Mouse (Mus musculus) liver, embryonic 13.5 days (tissue): ENCODE results near the gene Blvrb. TPM values are rescaled to one million over a fixed set of nuclear protein-coding genes. Genes with fewer than 3 reads are reported as not detected.

Experiments
- ATAC-seq: fragments of 200-750 bp; cut with Nextera tagmentation; 2 replicates; pipeline ENCODE4 v1.8.0; 2017; ENCODE audit warnings: low read depth, mild to moderate bottlenecking, moderate number of reproducible peaks, moderate library complexity
- DNase-seq: peaks from one replicate; pipeline ENCODE4 v3.0.0; 2022
- H3K27ac ChIP-seq: fragments of 300-500 bp; sonication (generic); 2 replicates; pipeline ENCODE4 v1.5.1; 2015; ENCODE audit warnings: moderate library complexity, mild to moderate bottlenecking, inconsistent platforms
- H3K27me3 ChIP-seq: fragments of 300-500 bp; sonication (generic); 2 replicates; pipeline ENCODE4 v1.6.1; 2015; ENCODE audit warnings: mild to moderate bottlenecking, inconsistent platforms
- H3K36me3 ChIP-seq: fragments of 300-500 bp; sonication (generic); 2 replicates; pipeline ENCODE4 v1.6.1; 2015; ENCODE audit warnings: mild to moderate bottlenecking, inconsistent platforms
- H3K4me1 ChIP-seq: fragments of 300-500 bp; sonication (generic); replicated peaks from 2 replicates; pipeline ENCODE4 v1.6.1; 2015; ENCODE audit warnings: inconsistent platforms
- H3K4me2 ChIP-seq: fragments of 300-500 bp; sonication (generic); 2 replicates; pipeline ENCODE4 v1.6.1; 2015; ENCODE audit warnings: inconsistent platforms, mild to moderate bottlenecking, moderate library complexity
- H3K4me3 ChIP-seq: fragments of 300-500 bp; sonication (generic); replicated peaks from 2 replicates; pipeline ENCODE4 v1.5.1; 2015; ENCODE audit warnings: mild to moderate bottlenecking, inconsistent platforms
- H3K9ac ChIP-seq: fragments of 300-500 bp; sonication (generic); 2 replicates; pipeline ENCODE4 v1.6.1; 2015; ENCODE audit warnings: mild to moderate bottlenecking, inconsistent platforms
- H3K9me3 ChIP-seq: fragments of 300-500 bp; sonication (generic); replicated peaks from 2 replicates; pipeline ENCODE4 v1.6.1; 2016; ENCODE audit warnings: inconsistent platforms
- WGBS: fragments of 180-500 bp; shearing (Covaris S2); methylation state at CpG from one replicate; pipeline ENCODE4 v1.1.7; 2015; ENCODE audit not compliant: insufficient replicate concordance; 5-methylcytosine and 5-hydroxymethylcytosine counted together
- polyA plus RNA-seq: library from polyadenylated mRNA; unstranded; fragments of >200 nt; fragmentation: Nextera tagmentation; extraction: Ambion mirVana; gene quantifications from 2 replicates; pipeline ENCODE4 v1.2.1, GENCODE M21; 2015

The Blvrb gene
- polyA plus RNA-seq, 1 experiment from 2014 or later: 956 TPM

GRCm38 (mm10) chr7:27499036-27499435 is 51.3 kb downstream of the Blvrb start, which contains the start of gene Prx:
Prx (plus strand) TSS chr7:27499324.
- Histone ChIP-seq H3K4me3 (no peak within 1 kb of the TSS), H3K36me3 (no peaks in the 10 kb centered on the region), H3K27ac (no peak within 1 kb of the TSS), H3K27me3 (no peaks in the 10 kb centered on the region), H3K4me2 (no peak within 1 kb of the TSS), H3K9ac (no peak within 1 kb of the TSS), H3K4me1 (peaks cover 30% of the 10 kb centered on the region), H3K9me3 (no peaks in the 10 kb centered on the region)
- ATAC-seq (no peak), DNase-seq (no peak)
- 64% methylated on average over 3 of the region's 3 CpGs for WGBS

- DNase-seq (no peak), ATAC-seq (no peak)
- no peak overlapping the region for H3K9ac ChIP-seq
- H3K36me3 ChIP-seq: no peaks in the 10 kb centered on the region
- H3K4me3 ChIP-seq: no peak overlapping the region
- no peaks in the 10 kb centered on the region for H3K27me3 ChIP-seq
- no peaks in the 10 kb centered on the region for H3K9me3 ChIP-seq
- peaks cover 31% of the 10 kb centered on the region for H3K4me1 ChIP-seq
- 50% methylated on average over 4 of the region's 4 CpGs for WGBS
- H3K4me2 ChIP-seq: no peak overlapping the region
- no peak overlapping the region for H3K27ac ChIP-seq
Measured at GRCm38 (mm10) chr7:27501620-27502019, 53.8 kb downstream of the Blvrb start.

- Histone ChIP-seq H3K36me3 (no peaks in the 10 kb centered on the region), H3K4me3 (peak overlapping the region; percentile 69), H3K27me3 (no peaks in the 10 kb centered on the region), H3K9ac (peak overlapping the region; percentile 73), H3K4me2 (peak overlapping the region; percentile 87), H3K4me1 (peaks cover 36% of the 10 kb centered on the region), H3K9me3 (no peaks in the 10 kb centered on the region), H3K27ac (peak overlapping the region; percentile 99)
- ATAC-seq (no peak), DNase-seq (no peak)
- WGBS: 36% methylated on average over 9 of the region's 9 CpGs
Measured at GRCm38 (mm10) chr7:27506765-27507370, 59.1 kb downstream of the Blvrb start.

- Histone ChIP-seq H3K4me3 (peak overlapping the region; percentile 69), H3K36me3 (no peaks in the 10 kb centered on the region), H3K9me3 (no peaks in the 10 kb centered on the region), H3K27ac (peak overlapping the region; percentile 99), H3K9ac (peak overlapping the region; percentile 74), H3K27me3 (no peaks in the 10 kb centered on the region), H3K4me1 (peaks cover 32% of the 10 kb centered on the region), H3K4me2 (peak overlapping the region; percentile 87)
- WGBS: under 1% methylated on average over 54 of the region's 54 CpGs
- DNase-seq: peak; percentile 100
- peak; percentile 95 for ATAC-seq
Measured at GRCm38 (mm10) chr7:27507711-27508647, 60.2 kb downstream of the Blvrb start.

GRCm38 (mm10) chr7:27508648-27509005 is 60.8 kb downstream of the Blvrb start:
- Histone ChIP-seq H3K4me2 (peak overlapping the region; percentile 87), H3K9ac (peak overlapping the region; percentile 74), H3K4me1 (peaks cover 31% of the 10 kb centered on the region), H3K4me3 (peak overlapping the region; percentile 69), H3K27me3 (no peaks in the 10 kb centered on the region), H3K9me3 (no peaks in the 10 kb centered on the region), H3K36me3 (no peaks in the 10 kb centered on the region), H3K27ac (peak overlapping the region; percentile 99)
- WGBS: 16% methylated on average over 6 of the region's 6 CpGs
- peak; percentile 79 for ATAC-seq
- DNase-seq: peak; percentile 71

GRCm38 (mm10) chr7:27510809-27511208 is 63.0 kb downstream of the Blvrb start:
- Histone ChIP-seq H3K4me3 (no peak overlapping the region), H3K36me3 (no peaks in the 10 kb centered on the region), H3K4me2 (no peak overlapping the region), H3K27ac (no peak overlapping the region), H3K9ac (no peak overlapping the region), H3K9me3 (no peaks in the 10 kb centered on the region), H3K4me1 (peaks cover 34% of the 10 kb centered on the region), H3K27me3 (no peaks in the 10 kb centered on the region)
- DNase-seq (no peak), ATAC-seq (no peak)
- 70% methylated on average over 2 of the region's 2 CpGs for WGBS

- 69% methylated on average over 9 of the region's 9 CpGs for WGBS
- DNase-seq (no peak), ATAC-seq (no peak)
Measured at GRCm38 (mm10) chr7:27514961-27515360, 67.2 kb downstream of the Blvrb start.

More at GRCm38 (mm10) chr7:27514961-27515360, 67.2 kb downstream of the Blvrb start:
- Histone ChIP-seq H3K36me3 (0 out of 2 replicates have a peak, but pooled peaks cover 6% of the 10 kb centered on the region), H3K4me2 (no peak overlapping the region), H3K4me3 (no peak overlapping the region), H3K27me3 (no peaks in the 10 kb centered on the region), H3K9me3 (peaks cover 5% of the 10 kb centered on the region; the same call in 1 of the 2 replicates), H3K27ac (no peak overlapping the region), H3K9ac (no peak overlapping the region), H3K4me1 (peaks cover 6% of the 10 kb centered on the region; the same call in 1 of the 2 replicates)

Other genes starting within 250 kb of the Blvrb start
- 1.4 and 1.9 TPM in 2 replicates for gene Itpkc, start 219.3 kb upstream of the Blvrb start, polyA plus RNA-seq
- gene Coq8b, start 215.0 kb upstream of the Blvrb start, polyA plus RNA-seq: 15.1 and 17.7 TPM in 2 replicates
- gene Numbl, start 189.5 kb upstream of the Blvrb start, polyA plus RNA-seq: 1.7 TPM in 2 replicates
- gene Ltbp4, start 110.3 kb upstream of the Blvrb start, polyA plus RNA-seq: 3.6 and 3.9 TPM in 2 replicates
- gene Shkbp1, start 92.0 kb upstream of the Blvrb start, polyA plus RNA-seq: 23.1 and 25.0 TPM in 2 replicates
- 0.50 TPM in 1 of 2 replicates, not detected in the other for gene Gm20479, start 90.6 kb upstream of the Blvrb start, polyA plus RNA-seq
- 0.07 and 0.10 TPM in 2 replicates for gene Sptbn4, start 292 bp upstream of the Blvrb start, polyA plus RNA-seq
- 31.4 and 31.7 TPM in 2 replicates for gene Sertad3, start 25.8 kb downstream of the Blvrb start, polyA plus RNA-seq
- gene Sertad1, start 38.9 kb downstream of the Blvrb start, polyA plus RNA-seq: 20.7 and 21.7 TPM in 2 replicates
- gene Prx, start 51.3 kb downstream of the Blvrb start, polyA plus RNA-seq: 0.78 and 0.88 TPM in 2 replicates
- 0.08 and 0.12 TPM in 2 replicates for gene Hipk4, start 75.3 kb downstream of the Blvrb start, polyA plus RNA-seq
- gene Pld3, start 105.2 kb downstream of the Blvrb start, polyA plus RNA-seq: 53.8 and 58.5 TPM in 2 replicates
- gene 2310022A10Rik, start 105.3 kb downstream of the Blvrb start, polyA plus RNA-seq: 19.7 and 22.8 TPM in 2 replicates
- gene Akt2, start 143.6 kb downstream of the Blvrb start, polyA plus RNA-seq: 29.6 and 32.3 TPM in 2 replicates
- 0.05 TPM in 1 of 2 replicates, not detected in the other for gene Ttc9b, start 205.9 kb downstream of the Blvrb start, polyA plus RNA-seq
- 1.3 and 1.8 TPM in 2 replicates for gene Map3k10, start 226.6 kb downstream of the Blvrb start, polyA plus RNA-seq
- gene Zfp607b, start 241.4 kb downstream of the Blvrb start, polyA plus RNA-seq: 0.35 and 0.83 TPM in 2 replicates